Mouse (Mus musculus) lung, embryonic 14.5 days (tissue): ENCODE measurements at regions not wholly inside any gene's neighbourhood (a gene's known extent, or its start where the extent isn't known, plus 50 kb on each side); places are given as distances from the start of the nearest gene placed in this dataset.

Source experiments
- ATAC-seq: fragments of 200-750 bp; cut with Nextera tagmentation; 2 replicates; pipeline ENCODE4 v1.8.0; 2017; ENCODE audit warnings: mild to moderate bottlenecking, moderate TSS enrichment, moderate library complexity; ENCODE audit not compliant: insufficient read depth
- DNase-seq: peaks from one replicate; pipeline ENCODE4 v3.0.0-alpha.2; 2015
- H3K27ac ChIP-seq: fragments of 300-500 bp; sonication (generic); 2 replicates; pipeline ENCODE4 v1.5.1; 2014; ENCODE audit warnings: low read depth, mild to moderate bottlenecking, moderate library complexity
- H3K27me3 ChIP-seq: fragments of 300-500 bp; sonication (generic); 2 replicates; pipeline ENCODE4 v1.6.1; 2014; ENCODE audit warnings: low read length, control low read depth; ENCODE audit not compliant: insufficient read depth
- H3K36me3 ChIP-seq: fragments of 300-500 bp; sonication (generic); 2 replicates; pipeline ENCODE4 v1.6.1; 2014; ENCODE audit warnings: control low read depth; ENCODE audit not compliant: insufficient read depth
- H3K4me1 ChIP-seq: fragments of 300-500 bp; sonication (generic); 2 replicates; pipeline ENCODE4 v1.6.1; 2014; ENCODE audit warnings: antibody characterized with exemption, control low read depth; ENCODE audit not compliant: insufficient read depth
- H3K4me2 ChIP-seq: fragments of 300-500 bp; sonication (generic); 2 replicates; pipeline ENCODE4 v1.6.1; 2014; ENCODE audit warnings: mild to moderate bottlenecking
- H3K4me3 ChIP-seq: fragments of 300-500 bp; sonication (generic); 2 replicates; pipeline ENCODE4 v1.5.1; 2014; ENCODE audit warnings: low read depth, low read length
- H3K9ac ChIP-seq: fragments of 300-500 bp; sonication (generic); 2 replicates; pipeline ENCODE4 v1.6.1; 2014
- H3K9me3 ChIP-seq: fragments of 300-500 bp; sonication (generic); 2 replicates; pipeline ENCODE4 v1.6.1; 2016; ENCODE audit warnings: low read depth, low read length, control low read depth
- CTCF ChIP-seq: IDR thresholded peaks from 2 replicates; pipeline ENCODE4 v1.5.1; 2016; ENCODE audit warnings: antibody characterized with exemption, low read depth
- WGBS: fragments of 180-500 bp; shearing (Covaris S2); extraction: QIAGEN DNeasy Blood & Tissue Kit; methylation state at CpG from one replicate; pipeline ENCODE4 v1.1.7; 2014; 5-methylcytosine and 5-hydroxymethylcytosine counted together

GRCm38 (mm10) chr13:99782883-99783721 is 117.8 kb downstream of the Cartpt start:
- Histone ChIP-seq H3K36me3 (no peaks in the 10 kb centered on the region), H3K4me2 (no peak overlapping the region), H3K9ac (no peak overlapping the region), H3K4me3 (no peak overlapping the region), H3K27ac (no peak overlapping the region), H3K4me1 (no peaks in the 10 kb centered on the region), H3K27me3 (no peaks in the 10 kb centered on the region), H3K9me3 (no peaks in the 10 kb centered on the region)
- TF ChIP-seq CTCF = no peak
- ATAC-seq (no peak), DNase-seq (no peak)
- WGBS = 62% methylated on average over 15 of the region's 15 CpGs

GRCm38 (mm10) chr13:99781616-99782015 is 119.3 kb downstream of the Cartpt start:
- TF ChIP-seq CTCF = no peak
- ATAC-seq = no peak
- no peaks in the 10 kb centered on the region for H3K36me3 ChIP-seq
- H3K27me3 ChIP-seq = no peaks in the 10 kb centered on the region
- H3K27ac ChIP-seq = no peak overlapping the region
- no peak overlapping the region for H3K4me2 ChIP-seq
- no peaks in the 10 kb centered on the region for H3K4me1 ChIP-seq
- no peaks in the 10 kb centered on the region for H3K9me3 ChIP-seq
- 77% methylated on average over 4 of the region's 4 CpGs for WGBS
- H3K9ac ChIP-seq = no peak overlapping the region
- no peak overlapping the region for H3K4me3 ChIP-seq
- DNase-seq = no peak

GRCm38 (mm10) chr13:99780751-99781460 is 120.0 kb downstream of the Cartpt start:
- no peak overlapping the region for H3K4me2 ChIP-seq
- H3K4me1 ChIP-seq = no peaks in the 10 kb centered on the region
- no peak for ATAC-seq
- H3K36me3 ChIP-seq = no peaks in the 10 kb centered on the region
- no peak overlapping the region for H3K9ac ChIP-seq
- no peaks in the 10 kb centered on the region for H3K9me3 ChIP-seq
- WGBS = 26% methylated on average over 16 of the region's 16 CpGs
- no peak overlapping the region for H3K27ac ChIP-seq
- DNase-seq = peak; percentile 17
- H3K4me3 ChIP-seq = no peak overlapping the region
- TF ChIP-seq CTCF = no peak
- no peaks in the 10 kb centered on the region for H3K27me3 ChIP-seq

- no peak overlapping the region for H3K9ac ChIP-seq
- H3K4me3 ChIP-seq = no peak overlapping the region
- WGBS = 66% methylated on average over 2 of the region's 2 CpGs
These were observed 122.1 kb downstream of the Cartpt start for GRCm38 (mm10) chr13:99778747-99779146.

GRCm38 (mm10) chr13:99777736-99778135 is 123.2 kb downstream of the Cartpt start:
- H3K4me3 ChIP-seq = no peak overlapping the region
- no peaks in the 10 kb centered on the region for H3K27me3 ChIP-seq
- H3K27ac ChIP-seq = no peak overlapping the region
- no peaks in the 10 kb centered on the region for H3K36me3 ChIP-seq
- DNase-seq = no peak
- ATAC-seq = no peak
- H3K4me2 ChIP-seq = no peak overlapping the region
- no peak for TF ChIP-seq CTCF
- no peaks in the 10 kb centered on the region for H3K4me1 ChIP-seq
- WGBS = 48% methylated on average over 9 of the region's 9 CpGs
- no peak overlapping the region for H3K9ac ChIP-seq
- no peaks in the 10 kb centered on the region for H3K9me3 ChIP-seq

More at GRCm38 (mm10) chr13:99778747-99779146, 122.1 kb downstream of the Cartpt start:
- ATAC-seq = no peak
- Histone ChIP-seq H3K27me3 (no peaks in the 10 kb centered on the region), H3K4me1 (no peaks in the 10 kb centered on the region), H3K4me2 (no peak overlapping the region), H3K36me3 (no peaks in the 10 kb centered on the region), H3K9me3 (no peaks in the 10 kb centered on the region), H3K27ac (no peak overlapping the region)
- no peak for DNase-seq
- no peak for TF ChIP-seq CTCF

- no peak overlapping the region for H3K9ac ChIP-seq
- peak; percentile 71 for DNase-seq
- H3K36me3 ChIP-seq = no peaks in the 10 kb centered on the region
- no peak overlapping the region for H3K27ac ChIP-seq
- H3K4me3 ChIP-seq = no peak overlapping the region
- no peak for TF ChIP-seq CTCF
- no peaks in the 10 kb centered on the region for H3K4me1 ChIP-seq
- no peaks in the 10 kb centered on the region for H3K27me3 ChIP-seq
- 0 out of 2 replicates have a peak, but pooled peaks have one; percentile 31 for ATAC-seq
- whole genome bisulfite sequencing = 18% methylated on average over 5 of the region's 5 CpGs
- H3K4me2 ChIP-seq = no peak overlapping the region
- no peaks in the 10 kb centered on the region for H3K9me3 ChIP-seq
These were observed 134.9 kb downstream of the Cartpt start for GRCm38 (mm10) chr13:99765965-99766364.

- Histone ChIP-seq H3K27ac (no peak overlapping the region), H3K9ac (no peak overlapping the region), H3K9me3 (no peaks in the 10 kb centered on the region), H3K4me3 (no peak overlapping the region), H3K4me2 (no peak overlapping the region), H3K27me3 (no peaks in the 10 kb centered on the region), H3K36me3 (no peaks in the 10 kb centered on the region), H3K4me1 (no peaks in the 10 kb centered on the region)
- ATAC-seq = no peak
- no peak for DNase-seq
- WGBS = 87% methylated on average over 3 of the region's 3 CpGs
- no peak for TF ChIP-seq CTCF
These were observed 136.1 kb downstream of the Cartpt start for GRCm38 (mm10) chr13:99764764-99765163.
